Mouse (Mus musculus): ENCODE results near the gene Taz. TPM values are rescaled to one million over a fixed set of nuclear protein-coding genes. Genes with fewer than 3 reads are reported as not detected.

Taz gene
- polyA plus RNA-seq, 1 experiment from 2014 or later: 81.3 TPM

- no peaks in the 10 kb centered on the region for H3K27me3 ChIP-seq (ENCODE audit: control insufficient read depth, insufficient read depth, low read depth, low read length)
- H3K4me1 ChIP-seq (ENCODE audit: control insufficient read depth, insufficient read depth, low read length): peaks cover 11% of the 10 kb centered on the region
- peak within 1 kb of the TSS; percentile 84 for H3K9ac ChIP-seq (ENCODE audit: low read depth, low read length)
- ATAC-seq: peak; percentile 99
- peak within 1 kb of the TSS; percentile 85 for H3K27ac ChIP-seq (ENCODE audit: low read length)
- 22% methylated on average over 37 of the region's 37 CpGs for WGBS
- H3K4me3 ChIP-seq (ENCODE audit: low read depth, low read length): peak within 1 kb of the TSS; percentile 64
- H3K36me3 ChIP-seq (ENCODE audit: control insufficient read depth, insufficient read depth, low read length): 0 out of 2 replicates have a peak, but pooled peaks cover 3% of the 10 kb centered on the region
- H3K9me3 ChIP-seq (replicated peaks; ENCODE audit: control insufficient read depth, low read length, poor library complexity, severe bottlenecking): no peaks in the 10 kb centered on the region
- peak within 1 kb of the TSS; percentile 78 for H3K4me2 ChIP-seq (ENCODE audit: low read length)
Observed at GRCm38 (mm10) chrX:74296538-74297448, 15.1 kb downstream of the Taz start, which contains the start of gene Atp6ap1. Gene Atp6ap1, plus strand, starts transcription at chrX:74297097.

- peaks cover 11% of the 10 kb centered on the region for H3K4me1 ChIP-seq (ENCODE audit: control insufficient read depth, insufficient read depth, low read length)
- H3K4me3 ChIP-seq (ENCODE audit: low read depth, low read length): no peak overlapping the region
- no peak overlapping the region for H3K27ac ChIP-seq (ENCODE audit: low read length)
- ATAC-seq: no peak
- H3K36me3 ChIP-seq (ENCODE audit: control insufficient read depth, insufficient read depth, low read length): 0 out of 2 replicates have a peak, but pooled peaks cover 6% of the 10 kb centered on the region
- no peaks in the 10 kb centered on the region for H3K9me3 ChIP-seq (replicated peaks; ENCODE audit: control insufficient read depth, low read length, poor library complexity, severe bottlenecking)
- no peaks in the 10 kb centered on the region for H3K27me3 ChIP-seq (ENCODE audit: control insufficient read depth, insufficient read depth, low read depth, low read length)
- H3K4me2 ChIP-seq (ENCODE audit: low read length): no peak overlapping the region
- 96% methylated on average over 1 of the region's 1 CpGs for WGBS
- no peak overlapping the region for H3K9ac ChIP-seq (ENCODE audit: low read depth, low read length)
Observed at GRCm38 (mm10) chrX:74298348-74298747, 16.6 kb downstream of the Taz start.

DNA sequence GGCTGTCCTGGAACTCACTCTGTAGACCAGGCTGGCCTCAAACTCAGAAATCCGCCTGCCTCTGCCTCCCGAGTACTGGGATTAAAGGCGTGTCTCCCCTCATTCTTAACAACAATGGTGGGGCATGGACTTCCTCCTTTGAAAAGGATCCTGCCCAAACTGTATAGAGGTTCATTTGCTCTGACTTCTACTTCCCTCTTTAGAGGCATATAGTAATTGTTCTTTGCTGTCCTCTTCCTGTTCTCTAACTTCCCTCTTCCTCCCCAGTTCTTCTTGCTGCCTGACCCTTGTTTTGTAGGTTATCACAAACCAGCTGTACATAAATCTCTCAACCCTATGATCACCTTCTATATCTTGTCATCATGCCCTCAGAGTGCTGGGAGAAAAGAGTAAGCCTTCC lies 18.0 kb downstream of the Taz start:
- WGBS: 73% methylated on average over 3 of the region's 3 CpGs
- Histone ChIP-seq H3K4me1 (ENCODE audit: control insufficient read depth, insufficient read depth, low read length) (peaks cover 15% of the 10 kb centered on the region), H3K27ac (ENCODE audit: low read length) (no peak overlapping the region), H3K4me3 (ENCODE audit: low read depth, low read length) (no peak overlapping the region), H3K4me2 (ENCODE audit: low read length) (no peak overlapping the region), H3K27me3 (ENCODE audit: control insufficient read depth, insufficient read depth, low read depth, low read length) (no peaks in the 10 kb centered on the region), H3K9me3 (replicated peaks; ENCODE audit: control insufficient read depth, low read length, poor library complexity, severe bottlenecking) (no peaks in the 10 kb centered on the region), H3K9ac (ENCODE audit: low read depth, low read length) (no peak overlapping the region), H3K36me3 (ENCODE audit: control insufficient read depth, insufficient read depth, low read length) (0 out of 2 replicates have a peak, but pooled peaks cover 6% of the 10 kb centered on the region)
- ATAC-seq: no peak

DNA sequence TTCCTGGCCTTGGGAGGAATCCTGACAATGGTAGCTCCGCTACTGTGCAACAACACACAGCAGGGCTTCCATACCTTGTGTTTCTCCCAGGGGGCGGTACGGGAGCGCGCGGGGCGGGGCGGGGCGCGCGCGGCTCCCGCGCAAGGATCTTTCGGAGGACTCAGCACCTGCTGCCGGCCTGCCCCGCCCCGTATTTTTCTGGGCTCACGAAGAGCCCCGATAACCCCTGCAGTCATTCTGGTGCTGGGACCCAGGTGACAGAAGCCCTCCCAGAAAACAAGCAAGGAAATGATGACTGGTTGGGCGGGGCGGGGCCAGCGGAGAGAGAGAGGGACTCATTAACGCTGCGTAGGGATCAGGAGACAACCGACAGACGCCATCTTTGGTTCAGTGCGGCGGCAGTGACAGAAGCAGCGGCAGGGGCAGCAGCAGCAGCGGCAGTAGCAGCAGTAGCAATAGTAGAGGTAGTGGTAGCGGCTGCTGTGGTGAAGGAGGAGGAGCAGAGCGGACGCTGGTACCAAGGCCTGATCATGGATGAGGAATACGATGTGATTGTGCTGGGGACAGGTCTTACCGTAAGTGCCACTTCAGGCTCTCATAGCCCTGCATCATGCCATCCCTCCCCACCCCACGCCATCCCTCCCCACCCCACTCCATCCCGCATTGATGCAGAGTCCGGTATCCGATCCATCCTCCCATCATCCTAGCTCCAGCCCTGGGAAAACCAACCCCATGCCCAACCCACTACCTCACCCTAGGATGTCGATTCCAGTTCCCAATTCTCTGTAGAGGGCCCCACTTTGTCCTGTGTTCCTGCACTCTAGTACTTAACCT lies 23.4 kb downstream of the Taz start, which contains the start of gene Gdi1:
Gene Gdi1 (plus strand): TSS at position 132 of the 834 bp plus-strand sequence.
- Histone ChIP-seq H3K9ac (ENCODE audit: low read depth, low read length) (peak within 1 kb of the TSS; percentile 79), H3K4me3 (ENCODE audit: low read depth, low read length) (peak within 1 kb of the TSS; percentile 49), H3K36me3 (ENCODE audit: control insufficient read depth, insufficient read depth, low read length) (peaks cover 6% of the 10 kb centered on the region; the same call in 1 of the 2 replicates), H3K4me2 (ENCODE audit: low read length) (peak within 1 kb of the TSS; percentile 80), H3K4me1 (ENCODE audit: control insufficient read depth, insufficient read depth, low read length) (peaks cover 21% of the 10 kb centered on the region), H3K27ac (ENCODE audit: low read length) (peak within 1 kb of the TSS; percentile 96), H3K9me3 (replicated peaks; ENCODE audit: control insufficient read depth, low read length, poor library complexity, severe bottlenecking) (no peaks in the 10 kb centered on the region), H3K27me3 (ENCODE audit: control insufficient read depth, insufficient read depth, low read depth, low read length) (no peaks in the 10 kb centered on the region)
- 18% methylated on average over 34 of the region's 41 CpGs for WGBS
- ATAC-seq: peak; percentile 86

DNA sequence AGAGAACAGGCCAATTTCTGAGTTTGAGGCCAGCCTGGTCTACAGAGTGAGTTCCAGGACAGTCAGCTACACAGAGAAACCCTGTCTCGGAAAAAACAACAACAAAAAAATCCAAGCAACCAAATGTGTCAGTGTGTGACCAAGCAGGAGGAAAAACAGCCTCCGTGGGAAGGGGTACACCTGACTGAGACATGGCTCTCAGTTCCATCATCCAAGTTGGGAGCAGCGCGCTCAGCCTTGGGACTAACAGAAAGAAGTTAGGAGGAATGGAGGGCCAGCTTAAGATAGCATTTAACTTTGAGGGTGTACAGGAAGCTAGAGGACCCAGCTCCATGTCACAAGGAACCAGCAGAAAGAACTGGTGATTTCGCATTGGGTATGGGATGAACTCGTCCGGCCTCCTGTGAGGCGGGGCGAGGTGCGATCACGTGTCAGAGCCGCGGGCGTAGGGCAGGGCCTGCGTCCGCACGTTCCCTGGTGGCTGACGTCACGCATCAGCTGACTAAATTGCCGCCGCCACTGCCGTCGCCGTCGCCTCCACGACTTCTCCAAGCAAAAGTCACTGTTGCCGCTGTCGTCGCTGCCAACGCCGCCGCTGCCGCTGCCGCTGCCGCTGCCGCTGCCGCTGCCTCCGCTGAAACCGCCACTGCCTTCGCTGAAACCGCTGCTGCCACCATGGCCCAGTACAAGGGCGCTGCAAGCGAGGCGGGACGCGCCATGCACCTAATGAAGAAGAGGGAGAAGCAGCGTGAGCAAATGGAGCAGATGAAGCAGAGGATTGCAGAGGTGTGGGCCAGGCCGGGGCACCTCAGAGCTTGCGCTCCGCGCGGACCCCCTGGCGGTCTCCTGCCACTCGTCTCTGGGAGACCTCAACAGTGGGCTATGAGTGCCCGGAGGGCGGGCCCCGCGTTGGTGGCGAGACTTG lies 31.1 kb downstream of the Taz start, which contains the start of gene Fam50a:
Gene Fam50a (plus strand): TSS at position 494 of the 925 bp plus-strand sequence.
- H3K4me1 ChIP-seq (ENCODE audit: control insufficient read depth, insufficient read depth, low read length): peaks cover 9% of the 10 kb centered on the region
- WGBS: 24% methylated on average over 40 of the region's 59 CpGs
- no peaks in the 10 kb centered on the region for H3K9me3 ChIP-seq (replicated peaks; ENCODE audit: control insufficient read depth, low read length, poor library complexity, severe bottlenecking)
- H3K36me3 ChIP-seq (ENCODE audit: control insufficient read depth, insufficient read depth, low read length): no peaks in the 10 kb centered on the region; the same call in 1 of the 2 replicates
- ATAC-seq: peak; percentile 95
- peak within 1 kb of the TSS; percentile 61 for H3K4me3 ChIP-seq (ENCODE audit: low read depth, low read length)
- H3K4me2 ChIP-seq (ENCODE audit: low read length): peak within 1 kb of the TSS; percentile 76
- no peaks in the 10 kb centered on the region for H3K27me3 ChIP-seq (ENCODE audit: control insufficient read depth, insufficient read depth, low read depth, low read length)
- H3K27ac ChIP-seq (ENCODE audit: low read length): peak within 1 kb of the TSS; percentile 85
- peak within 1 kb of the TSS; percentile 73 for H3K9ac ChIP-seq (ENCODE audit: low read depth, low read length)

- WGBS: 25% methylated on average over 27 of the region's 30 CpGs
- Histone ChIP-seq H3K9me3 (replicated peaks; ENCODE audit: control insufficient read depth, low read length, poor library complexity, severe bottlenecking) (no peaks in the 10 kb centered on the region), H3K27me3 (ENCODE audit: control insufficient read depth, insufficient read depth, low read depth, low read length) (no peaks in the 10 kb centered on the region), H3K4me2 (ENCODE audit: low read length) (peak within 1 kb of the TSS; percentile 84), H3K27ac (ENCODE audit: low read length) (peak within 1 kb of the TSS; percentile 89), H3K9ac (ENCODE audit: low read depth, low read length) (peak within 1 kb of the TSS; percentile 73), H3K4me3 (ENCODE audit: low read depth, low read length) (peak within 1 kb of the TSS; percentile 54), H3K36me3 (ENCODE audit: control insufficient read depth, insufficient read depth, low read length) (0 out of 2 replicates have a peak, but pooled peaks cover 3% of the 10 kb centered on the region), H3K4me1 (ENCODE audit: control insufficient read depth, insufficient read depth, low read length) (peaks cover 31% of the 10 kb centered on the region)
- peak; percentile 95 for ATAC-seq
Observed at GRCm38 (mm10) chrX:74328725-74329161, 47.0 kb downstream of the Taz start, which contains the start of gene Plxna3. Gene Plxna3, plus strand, starts transcription at chrX:74329066.

GRCm38 (mm10) chrX:74329215-74329671 lies 47.5 kb downstream of the Taz start:
- peak; percentile 74 for ATAC-seq
- peak overlapping the region; percentile 54 for H3K4me3 ChIP-seq (ENCODE audit: low read depth, low read length)
- 32% methylated on average over 10 of the region's 10 CpGs for WGBS
- peak overlapping the region; percentile 84 for H3K4me2 ChIP-seq (ENCODE audit: low read length)
- peak overlapping the region; percentile 73 for H3K9ac ChIP-seq (ENCODE audit: low read depth, low read length)
- H3K36me3 ChIP-seq (ENCODE audit: control insufficient read depth, insufficient read depth, low read length): 0 out of 2 replicates have a peak, but pooled peaks cover 5% of the 10 kb centered on the region
- H3K4me1 ChIP-seq (ENCODE audit: control insufficient read depth, insufficient read depth, low read length): peaks cover 31% of the 10 kb centered on the region
- no peaks in the 10 kb centered on the region for H3K27me3 ChIP-seq (ENCODE audit: control insufficient read depth, insufficient read depth, low read depth, low read length)
- no peaks in the 10 kb centered on the region for H3K9me3 ChIP-seq (replicated peaks; ENCODE audit: control insufficient read depth, low read length, poor library complexity, severe bottlenecking)
- peak overlapping the region; percentile 89 for H3K27ac ChIP-seq (ENCODE audit: low read length)

Data from midbrain, embryonic 16.5 days (tissue).